Mouse (Mus musculus): ENCODE measurements at regions not wholly inside any gene's neighbourhood (a gene's known extent, or its start where the extent isn't known, plus 50 kb on each side); places are given as distances from the start of the nearest gene placed in this dataset.
A peak's percentile ranks its signal among the peaks of the same experiment; 100 is the strongest.

DNA sequence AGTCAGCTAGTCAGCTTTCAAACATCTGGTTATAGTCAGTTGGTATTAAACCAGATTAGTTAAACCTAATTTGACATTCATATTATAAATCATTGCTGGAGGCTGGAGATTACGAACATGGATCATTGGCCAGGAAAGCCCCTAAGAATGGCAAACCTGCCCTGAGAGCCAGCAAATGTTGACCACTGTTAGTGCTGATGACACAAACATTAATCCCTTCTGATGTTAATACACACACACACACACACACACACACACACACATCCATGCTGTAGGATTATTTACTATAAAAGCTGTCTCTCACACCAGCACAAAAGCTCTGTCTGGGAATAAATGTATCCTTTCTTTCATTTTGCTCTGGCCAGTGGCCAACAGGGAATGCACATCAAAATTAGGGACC is 329.4 kb upstream of the Atp2b1 start:
- no peak for DNase-seq

DNA sequence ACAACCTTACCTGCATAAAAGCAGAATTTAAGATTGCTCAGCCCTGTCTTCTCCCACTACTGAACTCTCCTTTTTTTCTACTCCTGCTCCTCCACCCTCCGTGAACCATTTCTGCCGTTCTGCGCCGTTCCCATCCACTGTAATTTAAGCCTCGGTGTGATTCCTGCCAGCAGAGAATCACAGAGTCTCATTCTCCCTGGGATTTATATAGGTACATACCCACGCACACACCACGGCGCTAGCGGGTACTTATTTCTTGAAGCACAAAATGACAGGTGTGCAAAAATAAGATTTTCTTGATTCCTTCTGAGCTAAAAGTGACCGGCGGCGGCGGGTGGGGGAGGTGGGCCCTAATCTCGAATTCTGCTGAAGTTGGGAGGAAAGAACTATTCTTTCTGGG is 324.5 kb upstream of the Atp2b1 start:
- DNase-seq: no peak

DNA sequence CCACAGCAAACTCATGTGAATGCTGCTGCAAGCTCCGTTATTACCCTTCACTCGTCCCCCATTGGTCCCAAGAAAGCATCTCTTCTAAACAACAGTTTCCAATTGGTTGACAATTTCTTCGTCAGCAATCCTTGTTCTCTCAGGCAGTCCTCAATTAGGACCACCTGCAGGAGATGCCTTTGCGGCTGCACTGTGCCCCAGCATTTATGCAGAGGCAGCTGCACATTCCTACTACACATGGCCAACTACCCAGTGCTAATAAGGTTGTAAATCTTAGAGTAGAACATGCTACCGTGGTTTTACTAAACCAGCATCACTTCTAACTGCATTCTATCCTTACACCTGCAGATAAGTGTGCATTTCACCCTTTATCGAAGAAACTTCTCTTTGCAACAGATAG is 322.1 kb upstream of the Atp2b1 start:
- no peak for DNase-seq

DNA sequence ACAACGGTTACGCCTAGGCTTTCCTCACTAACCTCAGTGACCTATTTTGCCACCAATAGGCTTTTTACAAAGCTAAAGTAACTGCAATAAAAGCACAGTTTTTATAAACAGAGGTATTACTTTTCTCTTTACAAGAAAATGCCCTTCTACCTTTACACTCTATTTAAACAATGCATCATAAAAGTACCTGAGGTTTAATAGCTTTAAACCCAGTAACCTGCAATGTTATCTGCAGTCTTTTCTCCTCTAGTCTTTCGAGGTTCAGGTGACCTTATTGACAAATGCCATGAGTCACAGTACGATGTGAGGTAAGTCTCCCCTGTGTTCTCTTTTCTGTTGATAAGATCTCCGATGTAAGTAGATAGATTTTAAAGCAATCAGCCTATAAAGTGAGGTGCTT is 320.3 kb upstream of the Atp2b1 start:
- no peak for DNase-seq

DNA sequence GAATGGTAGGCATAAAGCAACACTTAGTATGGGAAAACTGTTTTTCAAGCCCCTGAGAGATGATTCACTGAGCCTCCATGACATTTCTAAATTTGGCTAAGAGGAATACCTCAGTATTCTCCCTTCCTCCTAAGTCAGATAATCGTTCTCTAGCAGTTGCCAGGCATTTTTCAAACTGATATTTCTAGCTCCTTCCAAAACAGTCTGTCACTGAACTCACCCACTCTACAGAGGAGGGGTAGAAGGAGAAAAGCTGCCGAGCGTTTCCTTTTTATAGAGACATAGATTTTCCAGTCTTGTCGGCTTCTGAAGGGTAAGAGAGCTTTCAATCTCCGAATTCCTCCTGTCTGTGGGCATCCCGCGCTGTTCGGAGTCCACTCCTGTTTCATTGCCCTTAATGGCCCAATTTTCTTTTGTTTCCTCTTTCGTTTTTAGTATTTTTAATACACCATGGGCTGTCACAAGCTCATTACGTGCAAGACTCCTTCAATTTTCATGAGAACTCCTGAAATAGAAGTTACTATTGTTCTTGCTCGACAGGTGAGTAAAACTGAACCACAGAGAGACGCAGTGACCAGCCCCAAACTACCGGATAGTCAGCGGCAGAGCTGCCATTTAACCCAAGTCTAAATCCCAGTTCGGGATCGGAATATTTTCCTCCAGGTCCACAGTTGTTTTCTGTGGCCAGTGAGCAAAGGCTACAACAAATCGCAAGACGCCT is 305.8 kb upstream of the Atp2b1 start:
- DNase-seq: no peak

DNA sequence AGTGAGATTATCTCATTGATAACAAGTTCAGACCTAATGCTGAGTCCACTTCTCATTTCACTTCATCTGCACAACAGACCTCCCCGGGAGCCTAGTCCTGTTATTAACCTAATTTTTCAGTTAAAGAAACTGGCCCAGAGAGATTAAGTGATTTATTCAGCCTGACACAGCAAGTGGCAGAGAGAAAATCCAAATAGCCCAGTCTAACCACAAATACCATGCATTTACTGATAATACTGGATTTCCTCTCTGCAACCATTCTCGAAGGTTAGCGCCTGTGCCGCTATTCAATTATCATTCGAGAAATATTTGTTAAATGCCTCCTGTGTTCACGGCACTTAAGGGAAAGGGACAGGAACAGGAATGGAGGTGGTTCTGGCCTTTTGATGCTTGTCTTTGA is 303.5 kb upstream of the Atp2b1 start:
- DNase-seq: no peak

DNA sequence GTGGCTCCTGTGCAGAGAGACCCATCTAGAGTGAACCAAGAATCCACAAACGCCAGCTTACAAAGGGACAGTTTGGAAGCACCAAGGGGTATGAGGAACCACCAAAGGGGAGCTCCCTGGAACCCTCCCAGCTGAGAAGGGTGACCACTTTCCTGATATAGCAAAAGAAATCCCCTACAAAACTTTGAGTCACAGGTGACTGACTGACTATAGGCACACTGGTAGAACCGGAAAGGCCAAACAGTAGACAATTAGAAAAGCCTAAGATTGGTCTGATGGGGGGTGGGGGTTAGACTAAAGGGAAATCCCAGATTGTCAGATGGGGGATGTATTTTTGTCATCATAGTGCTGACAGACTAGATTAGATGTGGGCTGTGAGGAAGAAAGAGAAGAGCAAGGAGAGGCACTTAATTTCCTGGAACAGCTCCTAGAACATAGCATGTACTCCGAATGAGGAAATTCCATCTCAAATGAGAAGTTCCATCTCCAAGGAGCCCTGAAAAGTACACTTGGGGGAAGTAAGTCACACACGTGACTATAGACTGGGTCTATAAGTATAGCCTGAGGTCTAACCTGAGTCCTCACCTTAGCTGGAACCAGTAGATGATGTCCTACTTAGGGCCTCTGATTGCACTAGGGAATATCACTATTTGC is 302.4 kb upstream of the Atp2b1 start:
- no peak for DNase-seq

DNA sequence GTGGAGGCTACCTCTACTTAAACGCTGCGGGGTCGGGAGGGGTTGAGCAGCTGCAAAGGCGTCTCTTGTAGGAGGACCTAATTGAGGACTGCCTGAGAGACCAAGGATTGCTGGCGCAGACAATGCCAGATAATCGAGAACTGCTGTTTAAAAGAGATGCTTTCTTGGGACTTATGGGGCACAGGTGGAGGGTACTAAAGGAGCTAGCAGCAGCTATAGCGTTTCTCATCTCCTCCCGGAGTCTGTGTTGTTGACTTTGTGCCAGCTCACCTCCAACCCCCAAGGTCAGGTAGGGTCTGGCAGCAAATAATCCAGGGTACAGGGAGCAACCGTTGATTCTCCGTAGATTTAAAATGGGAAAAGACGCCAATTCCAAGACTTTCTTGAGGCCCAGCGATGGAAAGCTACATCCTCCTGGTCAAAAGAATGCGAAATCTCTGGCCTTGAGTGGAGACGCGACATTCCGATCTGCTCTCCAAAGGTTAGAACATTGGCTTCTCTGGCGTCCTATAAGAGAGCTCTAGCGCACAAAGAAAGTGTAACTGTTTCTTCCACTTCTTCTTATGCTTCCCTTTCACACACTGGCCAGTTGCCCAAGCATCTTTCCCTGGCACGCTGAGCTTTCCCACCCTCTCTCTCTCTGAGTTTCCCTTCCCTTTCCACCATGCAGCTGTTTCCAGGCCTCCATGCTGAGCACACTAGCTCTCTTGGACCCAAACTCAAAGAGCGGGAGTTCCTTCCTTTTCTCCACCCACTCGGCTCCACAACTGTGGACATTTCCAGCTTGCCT is 295.3 kb upstream of the Atp2b1 start:
- DNase-seq: no peak

DNA sequence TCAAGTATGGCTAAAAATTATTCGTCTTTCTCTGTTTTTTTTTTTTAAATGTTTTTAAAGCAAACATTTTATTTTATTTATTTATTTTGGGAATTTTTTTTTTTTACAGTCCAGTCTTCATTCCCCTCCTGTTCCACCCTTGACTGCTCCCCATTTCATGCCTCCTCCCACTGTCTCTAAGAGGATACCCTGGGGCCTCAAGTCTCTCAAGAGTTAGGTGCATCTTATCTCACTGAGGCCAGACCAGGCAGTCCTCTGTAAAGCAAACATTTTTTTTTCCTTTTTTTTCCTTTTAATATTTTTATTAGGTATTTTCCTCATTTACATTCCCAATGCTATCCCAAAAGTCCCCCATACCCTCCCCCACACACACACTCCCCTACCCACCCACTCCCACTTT is 290.1 kb upstream of the Atp2b1 start:
- DNase-seq: no peak

DNA sequence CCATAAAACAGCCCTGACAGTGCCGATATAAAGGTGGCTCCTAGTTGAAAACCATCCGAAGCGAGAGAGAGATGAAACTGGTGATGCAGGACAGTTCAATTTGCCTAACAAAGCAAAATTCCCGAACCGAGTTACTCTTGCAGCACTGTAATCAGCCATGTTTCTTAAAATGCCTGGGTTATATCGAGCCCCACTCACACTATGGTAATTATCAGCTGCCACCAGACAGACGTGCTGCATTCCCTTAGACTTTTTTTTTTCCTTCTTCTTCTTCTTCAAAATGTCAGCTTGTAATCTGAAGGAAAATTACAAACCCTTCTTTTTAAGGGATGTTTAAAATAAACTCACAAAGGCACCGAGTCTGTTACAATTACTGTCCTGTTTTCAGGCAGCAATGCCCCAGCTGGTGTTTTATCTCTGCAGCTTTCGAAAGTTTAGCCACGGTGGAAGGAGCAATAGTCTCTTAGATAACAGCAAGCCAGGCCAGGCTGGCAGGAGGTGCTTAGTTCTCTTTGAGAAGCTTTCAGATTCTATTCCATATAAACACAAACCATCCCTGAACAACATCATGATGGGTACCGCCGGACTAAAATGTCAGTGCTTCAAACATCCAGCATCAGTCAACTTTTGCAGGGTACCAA is 289.4 kb upstream of the Atp2b1 start:
- no peak for DNase-seq

DNA sequence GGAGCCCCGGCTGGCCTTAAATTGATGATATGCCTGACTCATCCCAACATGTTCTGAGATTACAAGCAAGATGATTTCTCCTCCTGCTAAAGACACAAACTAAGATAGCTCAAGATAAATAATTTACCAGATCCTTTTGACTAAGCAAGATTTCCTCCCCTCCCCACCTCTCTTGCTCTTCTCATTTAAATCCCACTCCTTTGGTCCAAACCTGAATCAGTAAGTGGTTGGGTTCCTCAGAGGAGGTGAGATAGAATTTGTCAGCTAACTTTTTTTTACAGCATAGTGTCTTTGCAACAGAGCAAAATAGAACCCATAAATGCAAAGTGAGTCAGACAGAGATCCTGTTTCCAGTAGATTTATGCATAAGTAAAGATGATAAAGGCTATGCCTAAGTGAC is 286.0 kb upstream of the Atp2b1 start:
- no peak for DNase-seq

DNA sequence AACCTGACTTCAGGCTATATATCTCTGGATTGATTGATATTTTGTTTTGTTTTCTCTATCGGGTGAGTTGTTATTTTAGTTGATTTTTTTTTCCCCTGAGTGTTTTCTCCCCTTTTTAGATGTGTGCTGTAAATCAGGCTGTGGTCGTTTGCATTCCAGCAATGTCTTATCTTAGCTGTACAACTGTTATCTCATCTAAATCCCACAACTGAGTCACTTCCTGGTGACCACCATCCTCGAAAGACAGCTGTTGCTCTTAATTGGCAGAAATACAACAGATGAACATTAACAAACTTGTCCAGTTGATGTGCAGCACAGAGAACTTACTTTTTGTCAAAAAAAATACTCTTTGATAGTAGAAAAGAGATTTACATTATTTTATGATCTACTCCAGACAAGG is 285.0 kb upstream of the Atp2b1 start:
- no peak for DNase-seq

DNA sequence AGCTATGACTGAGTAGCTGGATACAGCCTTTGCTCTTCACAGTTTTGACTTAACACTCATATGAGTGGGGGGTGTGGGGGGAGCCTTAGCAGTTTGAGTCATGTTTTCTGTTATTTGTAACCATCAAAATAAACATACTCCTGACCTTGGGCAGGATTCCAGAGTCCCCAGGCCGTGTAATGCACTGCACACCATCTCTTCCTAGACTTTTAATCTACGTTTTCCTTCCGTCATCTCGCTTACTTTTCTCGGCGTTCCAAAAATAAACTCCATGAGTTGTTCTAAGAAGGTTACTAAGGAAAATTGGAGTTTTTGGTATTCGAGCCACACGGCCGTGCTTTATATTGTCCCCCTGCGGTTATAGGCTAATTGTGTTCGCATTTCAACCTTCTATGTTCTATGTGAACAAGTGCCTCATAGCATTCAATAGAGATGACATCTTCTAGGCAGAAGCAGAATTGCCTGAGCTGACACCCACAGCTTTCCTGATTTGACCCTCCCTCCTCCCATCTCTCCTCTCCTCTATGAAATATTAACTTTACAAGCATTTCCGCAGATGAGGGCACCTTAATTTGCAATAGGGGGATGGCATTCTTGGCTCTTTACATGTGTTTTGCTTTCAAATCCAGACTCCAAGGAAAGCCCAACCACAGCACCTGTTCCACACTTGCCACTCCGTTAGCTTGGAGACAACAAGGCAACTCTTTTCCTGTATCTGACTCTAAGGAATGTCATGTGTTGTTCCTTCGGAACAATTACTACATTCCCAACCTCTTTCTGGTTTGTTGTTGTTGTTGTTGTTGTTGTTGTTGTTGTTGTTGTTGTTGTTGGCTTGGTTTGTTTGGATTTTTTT is 276.2 kb upstream of the Atp2b1 start:
- DNase-seq: no peak

DNA sequence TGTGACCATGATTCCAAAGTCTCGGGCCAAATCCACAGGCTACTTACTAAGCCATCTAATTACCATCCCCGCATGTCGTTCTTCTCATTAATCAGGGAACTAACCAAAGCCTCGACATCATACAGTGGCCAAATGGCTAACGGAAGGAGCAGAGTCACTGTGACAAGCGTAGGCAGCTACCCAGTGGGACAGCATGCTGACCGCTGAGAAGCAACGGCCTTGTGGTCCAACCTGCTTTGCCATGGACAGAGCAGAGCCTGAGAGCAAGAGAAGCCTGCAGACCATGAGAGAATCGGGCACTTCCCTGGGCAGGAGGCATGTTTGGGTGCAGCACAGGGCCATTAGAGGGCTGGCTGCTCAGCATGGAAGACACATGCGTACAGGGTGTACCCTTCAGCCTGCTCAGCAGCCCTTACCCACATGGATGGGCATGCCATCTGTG is 268.5 kb upstream of the Atp2b1 start:
- DNase-seq: peak; percentile 78

DNA sequence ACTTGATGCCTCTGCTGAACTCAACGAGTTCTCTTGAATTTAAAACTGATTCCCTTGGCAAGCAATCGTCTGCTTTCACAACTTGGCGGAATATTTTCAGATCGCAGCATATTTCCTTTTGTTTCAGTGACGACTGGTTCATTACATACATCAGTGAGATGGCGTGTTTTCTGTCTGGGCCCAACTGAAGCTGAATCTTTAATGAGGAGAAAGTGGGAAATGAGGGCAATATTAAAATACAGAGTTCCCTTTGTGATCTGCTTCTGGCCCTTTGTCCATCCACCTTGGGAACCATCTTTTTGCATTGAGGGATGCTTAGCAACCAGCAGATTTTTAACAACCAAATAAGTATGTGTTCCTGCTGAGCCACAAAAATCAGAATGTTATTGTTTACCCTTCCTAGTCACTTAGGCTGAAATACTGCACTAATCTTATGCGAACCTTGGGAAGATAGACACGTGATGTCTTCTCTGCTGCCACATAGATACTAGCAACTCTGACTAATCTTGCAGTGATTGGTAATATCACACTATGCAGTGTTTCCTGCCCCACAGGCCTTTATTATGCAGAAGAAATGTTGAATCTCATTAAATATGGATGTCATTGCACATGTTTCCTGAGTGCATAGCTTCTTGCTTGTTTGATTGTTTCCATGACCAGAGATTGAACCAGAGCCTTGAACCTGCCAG is 267.8 kb upstream of the Atp2b1 start:
- DNase-seq: no peak

DNA sequence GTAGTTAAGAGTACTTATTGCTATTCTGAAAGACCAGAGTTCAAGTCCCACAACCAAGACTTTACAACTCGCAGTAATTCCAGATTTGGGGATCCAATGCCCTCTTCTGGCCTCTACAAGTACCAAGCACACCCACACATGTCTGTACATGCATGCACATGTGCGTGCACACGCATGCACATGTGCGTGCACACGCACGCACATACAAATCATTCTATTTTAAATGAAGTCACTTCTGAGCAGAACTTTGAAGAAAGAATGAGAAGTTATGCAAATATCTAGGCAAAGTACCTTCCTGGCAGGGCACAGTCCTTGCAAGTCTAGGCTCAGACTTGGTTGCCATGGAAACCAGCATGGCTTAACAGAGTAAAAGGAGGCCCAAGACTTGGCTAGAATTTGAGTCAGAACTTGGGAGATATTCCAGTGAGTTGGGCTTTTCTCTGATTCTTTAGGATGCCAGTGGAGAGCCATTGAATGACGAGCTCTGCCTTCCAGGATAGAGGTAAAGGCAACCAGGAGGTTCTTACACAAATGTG is 265.4 kb upstream of the Atp2b1 start:
- DNase-seq: no peak

DNA sequence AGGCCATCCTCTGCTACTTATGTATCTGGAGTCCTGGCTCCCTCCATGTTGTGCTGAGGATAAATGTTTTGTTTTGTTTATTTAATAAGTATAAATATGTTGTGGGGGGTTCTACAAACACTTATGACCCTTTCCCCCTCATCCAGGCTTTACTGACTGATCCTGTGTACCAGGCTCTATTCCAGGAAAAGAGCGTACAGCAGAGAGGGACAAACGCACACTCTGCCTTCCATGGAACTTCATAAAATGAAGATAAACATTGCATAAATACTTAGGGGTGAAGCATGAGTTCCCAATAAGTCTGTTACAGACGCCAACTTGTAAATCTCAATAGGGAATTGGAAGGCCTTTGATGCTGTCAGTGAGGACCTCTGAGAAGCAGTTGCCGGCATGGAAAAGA is 263.7 kb upstream of the Atp2b1 start:
- DNase-seq: no peak

DNA sequence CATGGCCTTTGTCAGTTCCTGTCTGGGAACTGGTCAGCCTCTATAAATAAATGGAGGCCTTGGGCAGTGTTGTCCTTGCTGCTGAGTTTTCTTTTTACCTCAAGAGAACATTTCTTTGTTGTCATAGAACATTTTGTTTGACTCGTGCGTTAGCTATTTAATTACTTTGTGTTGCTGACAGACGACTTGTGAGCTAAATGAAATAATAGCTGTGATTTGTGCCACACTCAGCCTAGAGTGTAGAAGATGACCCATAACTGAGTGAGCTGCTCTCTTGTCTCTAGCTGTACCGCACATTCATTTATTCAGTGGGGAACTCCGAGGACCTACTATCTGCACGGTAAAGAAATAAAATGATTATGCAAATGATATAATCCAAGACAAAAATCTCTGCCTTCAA is 263.1 kb upstream of the Atp2b1 start:
- DNase-seq: no peak

DNA sequence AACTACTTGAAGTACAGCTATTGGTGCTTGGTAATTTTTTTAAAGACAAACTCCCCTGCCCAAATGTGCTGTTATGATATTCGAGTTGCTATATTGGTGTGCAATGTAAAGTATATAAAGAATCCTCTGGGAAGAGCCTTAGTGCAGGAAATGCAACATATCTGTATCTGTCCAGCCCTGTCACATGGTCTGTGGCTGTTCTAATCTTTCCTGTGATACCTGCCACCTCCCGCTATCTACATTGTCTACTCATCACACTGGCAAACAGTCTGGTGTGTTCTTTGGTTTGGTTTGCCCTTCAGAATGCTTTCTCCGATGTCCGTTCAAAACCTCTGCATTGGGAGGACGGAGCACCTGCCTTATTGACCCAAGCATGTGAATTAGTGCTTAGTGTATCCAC is 262.6 kb upstream of the Atp2b1 start:
- DNase-seq: no peak

DNA sequence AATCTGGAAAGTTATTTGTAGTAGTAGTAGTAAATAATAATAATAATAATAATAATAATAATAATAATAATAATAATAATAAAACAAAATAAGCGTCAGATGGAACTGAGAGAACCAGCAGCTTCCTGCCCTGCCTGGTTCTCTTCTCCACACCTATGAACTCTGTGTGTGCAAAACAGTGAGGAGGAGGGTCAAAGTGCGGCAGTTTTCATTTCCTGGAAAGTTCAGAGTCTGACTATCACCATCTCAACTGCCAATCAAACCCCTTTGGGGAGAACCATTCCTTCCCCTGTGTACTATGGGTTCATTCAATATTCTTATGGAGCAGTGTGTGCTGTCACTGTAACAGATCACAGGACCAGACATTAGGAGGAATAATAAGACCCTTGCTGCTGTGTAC is 262.1 kb upstream of the Atp2b1 start:
- DNase-seq: no peak

DNA sequence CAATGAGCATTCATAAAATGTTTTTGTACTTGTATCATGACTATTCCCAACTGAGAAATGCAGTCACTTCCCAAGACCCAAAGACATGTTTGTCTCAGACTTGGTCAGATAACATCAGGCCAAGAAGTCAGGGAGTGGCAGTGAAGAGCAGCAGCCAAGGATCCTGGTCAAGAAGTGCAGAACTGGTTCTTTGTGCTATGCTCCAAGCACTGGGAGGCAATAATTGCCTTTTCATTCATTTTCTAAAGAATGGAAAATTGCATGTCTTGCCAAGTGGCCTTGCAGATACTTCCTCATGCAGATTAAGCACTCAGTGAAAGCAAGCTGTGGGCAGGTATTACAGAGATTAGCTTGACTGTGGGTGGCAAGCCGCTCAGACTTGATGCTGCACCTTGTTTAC is 253.5 kb upstream of the Atp2b1 start:
- DNase-seq: no peak

Data from cerebellum, adult 9-11 months (tissue).